Mouse (Mus musculus) central nervous system, embryonic 14 days (tissue): ENCODE results near the gene Chic1. TPM values are rescaled to one million over a fixed set of nuclear protein-coding genes. Genes with fewer than 3 reads are reported as not detected.

ENCODE experiments used
- polyA plus RNA-seq: library from polyadenylated mRNA; depleted of rRNA; stranded (reverse); fragments of >200 nt; gene quantifications from 2 replicates; pipeline ENCODE4 v1.2.3, GENCODE M21; 2012; rRNA removed

Chic1 gene
- polyA plus RNA-seq = 7.0 and 7.3 TPM in 2 replicates

GRCm38 (mm10) chrX:103356287-103356686 lies at the start of gene Chic1:
TSS of gene Chic1 (plus strand) at chrX:103356476.

GRCm38 (mm10) chrX:103321146-103321545 lies 35.1 kb upstream of the Chic1 start, which contains the start of gene Cdx4:
TSS of gene Cdx4 (plus strand) at chrX:103321398.

GRCm38 (mm10) chrX:103414167-103414566 lies 57.9 kb downstream of the Chic1 start, which contains the start of gene Tsx:
TSS of gene Tsx (plus strand) at chrX:103414467.

GRCm38 (mm10) chrX:103421710-103422109 lies 65.4 kb downstream of the Chic1 start, which contains the start of gene Gm26992:
TSS of gene Gm26992 (plus strand) at chrX:103422010.

Other genes starting within 250 kb of the Chic1 start
- gene Nap1l2, start 169.8 kb upstream of the Chic1 start, polyA plus RNA-seq = 34.2 and 36.2 TPM in 2 replicates
- not detected in 2 replicates for gene Cdx4, start 35.1 kb upstream of the Chic1 start, polyA plus RNA-seq
- 1.3 and 1.7 TPM in 2 replicates for gene Tsx, start 58.0 kb downstream of the Chic1 start, polyA plus RNA-seq
- gene Gm26992, start 65.5 kb downstream of the Chic1 start, polyA plus RNA-seq = 0.26 TPM in 1 of 2 replicates, not detected in the other